18 mouse cellular contexts compared by ENCODE assay signal in the genomic region with DNA sequence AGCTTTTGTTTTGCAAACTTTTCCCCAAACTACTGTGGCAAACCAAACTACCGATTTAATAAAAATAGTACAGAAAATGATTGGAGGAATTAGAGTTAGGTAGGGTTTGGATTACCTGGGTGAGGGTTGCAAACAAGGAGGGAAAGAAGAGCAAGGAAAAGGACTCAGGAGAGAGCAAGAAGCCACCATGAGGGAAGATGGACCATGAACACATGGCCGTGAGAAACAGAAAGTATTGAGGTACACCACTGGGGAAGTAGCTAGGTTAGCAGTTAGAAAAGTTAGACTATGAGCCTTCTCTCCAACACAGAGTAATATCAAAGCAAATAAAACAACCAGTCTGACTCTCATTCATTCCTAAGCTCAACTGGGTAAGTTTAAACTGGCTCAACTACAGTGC.
A peak's percentile ranks its signal among the peaks of the same experiment; 100 is the strongest.
DNase-seq lines count a peak whose midpoint lies in the region; TF ChIP-seq lines count a peak whose summit lies in the region.
"Had no signal": no experiment of that assay in that cellular context is flagged by ENCODE, and none has a peak within 500 bp of the region (broad histone marks: within the 10 kb centered on the region; RNA-seq: fewer than 3 reads in every experiment).

No protein-coding gene starts in this region.

- H3K4me2 ChIP-seq in CH12.LX (ENCODE audit: insufficient read depth, low read depth, poor library complexity, severe bottlenecking), result peak overlapping the region; percentile 70; the same call in 1 of the 2 replicates

- DNase-seq in CH12.LX (ENCODE audit: extremely low read depth) (no peak), MEL (ENCODE audit: low read depth, low spot score) (peak; percentile 9)
- no peak for DNase-seq in B cell, adult 2 months
- DNase-seq in layer of hippocampus, adult 8-10 months (ENCODE audit: low spot score in 2 of 2), result no peak
- DNase-seq: adrenal gland, adult 2 months; adrenal gland, adult 8-10 months; adrenal gland, postnatal 10 days; adrenal gland, postnatal 14 days; adrenal gland, postnatal 25 days; adrenal gland, postnatal 36 days; cerebellum, adult 11 months; cerebellum, adult 11-12 months; cerebellum, adult 18-20 months; cerebellum, adult 2 months; cerebellum, adult 8-10 months; cerebellum, adult 9-10 months had no signal

- H3K9me3 ChIP-seq in CH12.LX (replicated peaks; ENCODE audit: low read length) (no peaks in the 10 kb centered on the region), MEL (replicated peaks; ENCODE audit: insufficient read depth, low read length) (no peaks in the 10 kb centered on the region)
- H3K9me3 ChIP-seq: G1E had no signal

- H3K27me3 ChIP-seq in CH12.LX (replicated peaks) (no peaks in the 10 kb centered on the region), MEL (ENCODE audit: control insufficient read depth in 1 of 2, insufficient read depth in 2 of 2, low read length in 2 of 2) (no peaks in the 10 kb centered on the region)
- H3K27me3 ChIP-seq: Patski had no signal

- no peak overlapping the region for H3K27ac ChIP-seq in CH12.LX (ENCODE audit: insufficient read depth, low read depth)
- no peak overlapping the region for H3K27ac ChIP-seq in MEL (ENCODE audit: control insufficient read depth, low read depth, low read length)

- TF ChIP-seq CTCF in CH12.LX (conservative IDR thresholded peaks at IDR 0.05 in 1 of 2, IDR thresholded peaks at IDR 0.05 in 1 of 2; ENCODE audit: low read depth in 2 of 2, low read length in 2 of 2), result no peak
- TF ChIP-seq CTCF in MEL (IDR thresholded peaks at IDR 0.05 in 2 of 3, conservative IDR thresholded peaks at IDR 0.05 in 1 of 3; ENCODE audit: control insufficient read depth in 1 of 3, insufficient read depth in 1 of 3, low read depth in 2 of 3, low read length in 3 of 3, poor library complexity in 1 of 3, severe bottlenecking in 1 of 3), result no peak

- no peak overlapping the region; the same call in 1 of the 2 replicates for H3K9ac ChIP-seq in CH12.LX (ENCODE audit: insufficient read depth, low read depth)
- H3K9ac ChIP-seq in MEL (ENCODE audit: control insufficient read depth, low read depth, low read length, poor library complexity, severe bottlenecking), result no peak overlapping the region

- TF ChIP-seq RAD21 in CH12.LX (IDR thresholded peaks at IDR 0.05; ENCODE audit: low read depth, low read length) (no peak), MEL (IDR thresholded peaks at IDR 0.05; ENCODE audit: low read depth, low read length) (no peak)

- H3K4me1 ChIP-seq in CH12.LX (ENCODE audit: control insufficient read depth in 1 of 2, insufficient read depth in 2 of 2) (peaks cover 4 to 5% of the 10 kb centered on the region in 2 experiments; a peak in 2 of 4 replicates), MEL (ENCODE audit: control insufficient read depth in 1 of 2, insufficient read depth in 2 of 2, low read length in 2 of 2) (no peaks in the 10 kb centered on the region)

- TF ChIP-seq POLR2A in CH12.LX (IDR thresholded peaks at IDR 0.05; ENCODE audit: low read depth, low read length) (no peak), MEL (IDR thresholded peaks at IDR 0.05; ENCODE audit: control insufficient read depth in 1 of 2, insufficient read depth in 1 of 2, low read depth in 1 of 2, low read length in 2 of 2, poor library complexity in 1 of 2) (no peak)

- TF ChIP-seq EP300 in CH12.LX (IDR thresholded peaks at IDR 0.05; ENCODE audit: low read length) (no peak), MEL (IDR thresholded peaks at IDR 0.05; ENCODE audit: low read depth in 1 of 2, low read length in 2 of 2) (no peak)

- no peaks in the 10 kb centered on the region for H3K79me2 ChIP-seq in CH12.LX (replicated peaks; ENCODE audit: control insufficient read depth, extremely low read depth, insufficient read depth, poor library complexity, severe bottlenecking)
- H3K79me2 ChIP-seq in MEL (ENCODE audit: control insufficient read depth, insufficient read depth, low read length, poor library complexity), result no peaks in the 10 kb centered on the region

- H3K36me3 ChIP-seq in CH12.LX (replicated peaks in 1 of 2; ENCODE audit: control insufficient read depth in 1 of 2, insufficient read depth in 1 of 2, low read length in 1 of 2) (no peaks in the 10 kb centered on the region), MEL (ENCODE audit: control insufficient read depth in 1 of 2, insufficient read depth in 2 of 2, low read length in 2 of 2) (no peaks in the 10 kb centered on the region)
- H3K36me3 ChIP-seq: G1E had no signal

- dilution Hi-C loops in CH12.LX (cut with MboI; ENCODE audit: extremely low pct_ligation_motif_present, extremely low pct_unique_long_range_greater_than_20kb, low sequenced_read_pairs), result no loop called here

- H3K4me3 ChIP-seq in CH12.LX (replicated peaks in 1 of 3; ENCODE audit: low read depth in 2 of 3, low read length in 2 of 3, poor library complexity in 1 of 3), result no peak overlapping the region
- H3K4me3 ChIP-seq in MEL (ENCODE audit: control insufficient read depth in 1 of 2, insufficient read depth in 1 of 2, low read depth in 2 of 2, low read length in 2 of 2), result no peak overlapping the region

- in situ Hi-C loops in CH12.LX (cut with MboI; ENCODE audit: low pct_ligation_motif_present, low pct_unique_long_range_greater_than_20kb, low sequenced_read_pairs), result no loop called here

TF ChIP-seq in CH12.LX, 34 proteins besides CTCF, POLR2A, EP300 and RAD21:
- no peak for TF ChIP-seq UBTF (IDR thresholded peaks at IDR 0.05; ENCODE audit: low read depth, low read length)
- TF ChIP-seq MAX (IDR thresholded peaks at IDR 0.05; ENCODE audit: low read length), result peak; percentile 61
- TF ChIP-seq MYC (IDR thresholded peaks at IDR 0.05; ENCODE audit: low read depth, low read length), result peak; percentile 68
TF ChIP-seq in CH12.LX: peak in this region for 2.

TF ChIP-seq in MEL, 35 proteins besides CTCF, POLR2A, EP300 and RAD21:
- no peak for TF ChIP-seq BHLHE40 (IDR thresholded peaks at IDR 0.05; ENCODE audit: borderline replicate concordance, low read depth, low read length)
- TF ChIP-seq MYB (IDR thresholded peaks at IDR 0.05; ENCODE audit: low read depth, low read length), result no peak
- no peak for TF ChIP-seq ETS1 (IDR thresholded peaks at IDR 0.05; ENCODE audit: low read depth, low read length)
- TF ChIP-seq NRF1 (IDR thresholded peaks at IDR 0.05; ENCODE audit: insufficient read depth, low read depth, low read length, poor library complexity, severe bottlenecking), result no peak
- TF ChIP-seq UBTF (IDR thresholded peaks at IDR 0.05; ENCODE audit: borderline replicate concordance, insufficient read depth, low read depth, low read length), result no peak
- no peak for TF ChIP-seq USF2 (IDR thresholded peaks at IDR 0.05; ENCODE audit: borderline replicate concordance in 1 of 2, insufficient read depth in 1 of 2, low read depth in 1 of 2, low read length in 2 of 2)
- no peak for TF ChIP-seq ELF1 (IDR thresholded peaks at IDR 0.05; ENCODE audit: low read depth, low read length)
- TF ChIP-seq TAL1 (IDR thresholded peaks at IDR 0.05; ENCODE audit: low read length), result no peak
- no peak for TF ChIP-seq ZKSCAN1 (IDR thresholded peaks at IDR 0.05; ENCODE audit: low read depth, low read length)
- no peak for TF ChIP-seq SMC3 (IDR thresholded peaks at IDR 0.05; ENCODE audit: low read depth, low read length)
- no peak for TF ChIP-seq RCOR1 (IDR thresholded peaks at IDR 0.05; ENCODE audit: low read depth, low read length)
- TF ChIP-seq ZMIZ1 (IDR thresholded peaks at IDR 0.05; ENCODE audit: low read depth, low read length), result no peak
